Mouse (Mus musculus) right cerebral cortex, postnatal 4 days (tissue): Measurements from ENCODE around the gene Olfr434.
"Not testable (repeated sequence)": the region's sequence is repeated elsewhere in the genome, so short reads cannot be mapped to it uniquely, and the experiment has no call there.

Experiments
- DNase-seq: peaks from one replicate; pipeline ENCODE4 v3.0.0-alpha.2; 2022

Gene Olfr434

DNA sequence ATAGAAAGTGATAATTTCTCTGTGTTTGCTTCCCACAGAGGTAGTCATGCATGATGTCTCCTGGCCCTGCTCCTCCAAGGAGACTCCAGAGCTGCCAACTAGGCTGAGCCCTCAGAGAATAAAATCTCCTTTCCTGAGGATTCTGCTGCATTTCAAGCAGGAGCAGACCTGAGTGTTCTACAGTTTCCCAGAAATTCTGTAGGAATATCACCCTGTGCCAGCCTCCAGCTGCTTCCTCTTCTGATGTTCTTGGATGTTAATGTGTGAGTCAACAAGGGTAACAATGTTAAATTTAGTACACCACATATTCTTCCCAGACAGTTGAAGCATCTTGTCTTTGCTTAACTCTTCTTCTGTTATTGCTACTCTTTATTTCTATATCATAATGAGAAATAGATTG, at the start of gene Olfr434:
Gene Olfr434 (plus strand): TSS at position 149 of the 400 bp plus-strand sequence.
- not testable (repeated sequence) for DNase-seq

DNA sequence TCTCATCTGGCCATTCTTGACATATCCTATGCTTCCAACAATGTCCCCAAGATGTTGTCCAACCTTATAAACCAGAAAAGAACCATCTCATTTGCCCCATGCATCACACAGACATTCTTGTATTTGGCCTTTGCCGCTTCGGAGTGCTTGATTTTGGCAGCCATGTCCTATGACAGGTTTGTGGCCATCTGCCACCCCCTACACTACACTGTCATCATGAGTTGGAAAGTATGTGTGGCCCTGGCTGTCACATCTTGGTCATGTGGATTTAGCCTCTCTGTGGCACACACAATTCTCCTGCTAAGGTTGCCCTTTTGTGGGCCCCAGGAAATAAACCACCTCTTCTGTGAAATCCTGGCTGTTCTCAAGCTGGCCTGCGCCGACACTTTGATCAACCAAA, 45.6 kb upstream of the Olfr434 start:
- DNase-seq: no peak

DNA sequence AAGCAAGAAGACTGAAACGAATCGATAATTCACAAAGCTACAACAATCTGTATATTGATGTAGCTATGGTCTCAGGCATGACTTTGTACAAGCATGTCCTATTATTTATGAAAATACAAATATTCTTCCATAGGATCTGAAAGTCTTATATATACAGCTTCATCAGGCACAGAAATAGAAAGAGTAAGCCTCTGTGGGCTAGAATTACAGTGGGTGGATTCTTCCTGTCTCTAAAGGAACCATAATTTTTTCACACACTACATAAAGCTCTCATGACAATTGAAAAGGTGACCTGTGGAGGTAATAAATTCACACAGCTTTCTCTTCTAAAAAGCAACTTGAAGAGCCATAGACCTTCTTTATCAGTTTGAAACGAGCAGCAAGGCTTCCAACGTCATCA, 41.0 kb upstream of the Olfr434 start, which contains the start of gene Olfr13:
Gene Olfr13 (plus strand): TSS at position 301 of the 400 bp plus-strand sequence.
- DNase-seq: no peak

DNA sequence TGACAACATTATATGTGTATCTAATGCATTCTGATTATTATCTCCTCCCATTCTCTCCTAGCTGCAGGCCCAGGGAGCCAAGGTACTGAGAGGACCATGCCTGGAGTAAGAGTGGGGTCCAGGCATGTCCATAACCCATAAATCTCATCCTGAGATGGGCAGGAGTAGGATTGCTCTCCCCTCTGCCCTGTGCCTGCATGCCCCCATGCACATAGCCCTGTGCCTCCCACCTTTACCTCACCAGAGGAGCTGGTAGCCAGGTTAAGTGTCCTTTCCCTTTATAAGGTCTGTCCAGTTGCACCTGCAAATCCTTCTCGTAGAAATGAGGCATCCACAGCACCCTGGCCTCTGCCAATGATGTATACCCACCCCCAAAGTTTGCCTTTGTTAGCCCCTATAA, 34.7 kb upstream of the Olfr434 start:
- DNase-seq: no peak

DNA sequence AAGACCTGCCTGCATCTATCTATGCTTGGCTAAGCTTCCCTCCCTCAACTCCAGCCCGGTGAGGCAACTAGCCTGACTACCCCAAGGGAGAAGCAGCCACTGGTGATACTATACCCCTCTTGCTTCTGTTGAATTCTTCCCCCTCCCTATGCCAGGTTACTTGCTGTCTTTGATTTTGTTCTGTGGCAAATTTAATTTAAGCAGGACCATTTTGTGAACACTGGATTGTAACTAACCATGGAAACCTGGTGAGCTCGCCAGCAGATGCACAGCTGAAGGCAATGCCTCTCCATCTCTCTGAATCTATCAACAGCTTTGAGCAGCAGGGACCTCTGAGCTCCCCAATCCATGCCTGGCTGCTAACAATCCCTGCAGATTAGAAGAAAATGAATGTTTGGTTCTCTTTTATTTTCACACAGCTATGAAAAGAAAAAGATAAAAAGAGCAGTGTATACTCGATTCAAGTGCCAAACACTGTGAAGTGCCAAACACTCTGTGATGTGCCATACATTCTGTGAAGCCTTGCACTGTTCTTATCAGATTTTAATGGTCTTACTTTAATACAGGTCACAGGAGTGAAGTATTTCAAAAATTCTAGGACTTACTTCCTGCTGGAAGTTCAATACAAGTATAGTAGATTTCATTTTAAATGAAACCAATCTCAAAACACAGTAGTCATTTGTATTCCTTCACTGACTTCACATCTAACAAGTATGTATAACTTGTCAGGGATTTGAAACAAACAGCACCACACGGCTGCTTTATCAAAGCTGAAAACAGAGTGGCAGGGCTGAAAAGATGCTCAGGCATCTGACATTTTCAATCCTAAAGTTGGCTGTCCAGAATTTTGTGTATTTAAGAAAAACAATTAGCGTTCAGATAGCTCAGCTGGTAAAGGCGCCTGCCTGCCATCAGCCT, 34.0 kb upstream of the Olfr434 start:
- DNase-seq: no peak

DNA sequence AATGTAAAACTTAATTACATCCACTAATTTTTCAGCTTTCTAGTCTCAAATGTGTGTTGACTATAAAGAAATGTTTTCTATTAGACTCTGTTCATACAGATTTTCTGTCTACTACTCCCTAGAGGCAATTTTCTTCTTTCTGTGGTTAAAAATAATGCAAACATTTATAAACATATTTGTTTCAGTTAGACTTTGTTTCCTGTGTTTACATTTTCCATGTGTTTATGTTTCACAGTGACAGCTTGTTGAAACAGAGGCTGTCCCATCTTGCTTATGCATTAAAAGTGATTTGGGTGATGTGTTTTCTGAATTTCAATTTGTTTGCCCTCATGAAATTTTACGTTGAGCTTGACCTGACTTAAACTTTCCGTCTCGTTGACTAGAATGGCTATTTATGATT, 21.8 kb upstream of the Olfr434 start:
- DNase-seq: no peak

DNA sequence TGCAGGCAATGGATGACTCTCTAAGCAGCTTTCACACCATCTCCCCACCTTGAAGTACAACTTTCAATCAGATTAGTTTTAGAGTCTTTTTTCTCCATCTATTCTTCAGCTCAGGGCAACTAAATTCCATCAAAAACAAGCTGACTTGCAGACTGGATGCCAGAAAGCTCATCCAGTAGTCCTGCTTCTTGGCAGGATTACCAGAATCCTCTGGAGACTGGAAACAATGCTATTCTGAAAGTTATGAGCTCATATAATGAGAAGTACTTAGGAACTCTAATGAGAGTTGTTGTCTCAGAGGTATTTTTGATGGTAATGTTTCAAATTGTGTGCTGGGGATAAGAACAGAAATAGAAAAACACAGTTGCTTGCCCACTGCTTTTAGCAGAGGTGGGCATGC, 16.0 kb upstream of the Olfr434 start, which contains the start of gene Olfr435:
Gene Olfr435 (plus strand): TSS at position 366 of the 400 bp plus-strand sequence.
- no peak for DNase-seq

DNA sequence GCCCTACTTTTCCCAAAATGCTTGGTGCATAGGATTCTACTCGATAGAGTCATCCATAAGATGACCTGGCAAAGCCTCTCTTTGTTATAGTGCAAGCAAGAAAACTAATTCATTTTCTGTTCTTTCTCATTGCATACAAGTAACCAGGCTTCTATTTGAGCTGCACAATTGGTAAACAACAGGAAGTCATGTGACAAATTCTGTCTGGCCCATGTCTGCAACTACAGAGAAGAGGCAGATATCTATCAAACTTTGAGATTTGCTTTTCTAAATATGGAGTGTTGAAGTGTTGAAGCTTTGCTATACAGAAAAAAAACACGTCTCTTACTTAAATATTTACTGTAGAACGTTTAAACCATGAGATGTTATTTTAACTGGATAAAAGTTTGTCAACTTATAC, 14.7 kb upstream of the Olfr434 start:
- no peak for DNase-seq

DNA sequence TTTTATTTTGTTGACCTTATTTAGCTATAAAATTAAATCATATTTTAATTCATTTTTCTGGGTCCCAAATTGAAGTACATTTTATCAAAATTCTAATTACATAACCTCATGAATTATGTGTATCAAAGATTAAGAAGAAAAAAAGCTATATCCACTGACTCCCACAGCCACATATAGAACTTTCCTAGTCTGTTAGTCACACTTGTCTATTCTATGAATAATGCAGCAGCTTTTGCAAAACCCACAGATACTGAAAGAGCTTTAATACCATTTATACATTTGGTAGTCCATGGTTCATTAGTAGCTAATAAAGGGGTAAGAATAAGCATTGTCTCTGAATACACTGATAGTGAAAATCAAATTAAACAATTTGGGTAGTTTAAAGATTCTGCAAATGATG, 10.0 kb upstream of the Olfr434 start:
- no peak for DNase-seq

DNA sequence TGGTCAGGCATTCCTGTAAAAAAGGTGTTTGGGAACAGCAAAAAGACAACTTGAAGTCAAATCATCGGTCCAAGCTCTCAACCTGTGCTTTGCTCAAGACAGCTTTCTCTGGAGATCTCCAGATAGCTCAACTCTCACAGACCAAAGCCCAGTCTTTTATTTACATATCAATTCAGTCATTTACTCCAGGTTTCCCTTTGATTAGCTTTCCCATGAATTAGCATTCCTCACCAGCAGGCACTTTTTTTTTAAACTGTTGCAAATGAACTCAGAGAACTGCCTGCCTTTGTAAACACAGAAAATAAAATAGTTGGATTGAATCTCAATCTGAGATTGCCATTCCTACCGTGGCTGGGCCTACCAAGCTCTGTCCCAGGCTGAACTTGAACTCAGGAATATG, 7.5 kb upstream of the Olfr434 start:
- no peak for DNase-seq

DNA sequence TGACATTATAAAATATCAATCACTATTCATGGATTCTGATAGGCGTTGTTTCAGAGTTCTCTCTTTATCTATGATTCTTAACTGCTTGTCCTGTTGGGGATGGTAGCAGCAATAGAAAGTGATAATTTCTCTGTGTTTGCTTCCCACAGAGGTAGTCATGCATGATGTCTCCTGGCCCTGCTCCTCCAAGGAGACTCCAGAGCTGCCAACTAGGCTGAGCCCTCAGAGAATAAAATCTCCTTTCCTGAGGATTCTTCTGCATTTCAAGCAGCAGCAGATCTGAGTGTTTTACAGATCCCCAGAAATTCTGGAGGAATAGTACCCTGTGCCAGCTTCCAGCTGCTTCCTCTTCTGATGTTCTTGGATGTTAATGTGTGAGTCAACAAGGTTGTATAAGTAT, 18.4 kb downstream of the Olfr434 start, which contains the start of gene Olfr47:
Gene Olfr47 (plus strand): TSS at position 275 of the 400 bp plus-strand sequence.
- DNase-seq: not testable (repeated sequence)

DNA sequence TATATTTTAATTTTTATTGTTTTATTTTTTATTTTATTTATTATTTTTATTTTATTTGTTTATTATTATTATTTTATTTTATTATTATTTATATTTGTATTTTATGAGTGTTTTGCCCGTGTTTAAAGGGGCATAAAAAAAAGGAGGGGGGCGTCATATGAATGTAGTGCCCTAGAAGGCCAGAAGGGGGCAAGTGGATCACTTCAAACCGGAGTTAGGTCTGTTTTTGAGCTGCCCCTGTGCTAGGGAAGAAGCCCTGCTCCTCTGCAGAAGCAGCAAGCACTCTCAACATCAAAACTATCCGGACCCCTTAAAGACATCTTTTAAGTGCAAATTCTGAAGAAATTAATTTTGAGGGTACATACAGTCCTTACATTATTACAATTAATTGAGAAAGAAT, 29.2 kb downstream of the Olfr434 start:
- DNase-seq: no peak

DNA sequence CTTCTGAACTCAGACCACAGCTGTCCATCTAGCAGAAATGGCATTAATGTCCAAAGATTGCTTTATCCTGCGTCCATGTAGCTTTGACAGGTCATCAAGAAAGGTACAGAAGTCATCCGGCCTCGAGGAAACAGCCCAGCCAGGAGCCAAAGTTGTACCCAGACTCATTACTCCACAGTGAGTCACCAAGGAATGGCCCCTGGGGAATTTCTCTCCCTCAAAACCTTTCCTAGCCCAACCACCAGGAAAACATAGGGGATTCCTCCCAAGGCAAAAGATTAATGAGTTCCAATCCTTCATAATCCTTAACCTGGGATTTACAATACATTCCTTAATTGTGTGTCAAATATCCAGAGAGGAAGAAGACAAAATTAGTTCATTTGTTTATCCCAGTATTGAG, 34.6 kb downstream of the Olfr434 start:
- DNase-seq: no peak

DNA sequence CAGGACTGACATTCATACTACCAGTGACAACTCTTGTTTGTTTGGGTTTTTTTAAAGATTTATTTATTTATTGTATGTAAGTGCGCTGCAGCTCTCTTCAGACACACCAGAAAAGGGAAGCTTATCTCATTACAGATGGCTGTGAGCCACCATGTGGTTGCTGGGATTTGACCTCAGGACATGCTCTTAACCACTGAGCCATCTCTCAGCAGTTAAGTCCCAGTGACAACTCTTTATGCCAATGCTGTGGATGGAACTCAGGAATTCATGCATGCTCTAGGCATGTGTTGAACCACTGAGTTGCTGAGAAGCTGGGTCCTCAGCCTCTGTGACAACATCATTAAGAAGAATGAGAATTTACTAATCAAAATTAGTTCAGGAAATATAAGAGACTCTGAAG, 40.2 kb downstream of the Olfr434 start:
- no peak for DNase-seq

DNA sequence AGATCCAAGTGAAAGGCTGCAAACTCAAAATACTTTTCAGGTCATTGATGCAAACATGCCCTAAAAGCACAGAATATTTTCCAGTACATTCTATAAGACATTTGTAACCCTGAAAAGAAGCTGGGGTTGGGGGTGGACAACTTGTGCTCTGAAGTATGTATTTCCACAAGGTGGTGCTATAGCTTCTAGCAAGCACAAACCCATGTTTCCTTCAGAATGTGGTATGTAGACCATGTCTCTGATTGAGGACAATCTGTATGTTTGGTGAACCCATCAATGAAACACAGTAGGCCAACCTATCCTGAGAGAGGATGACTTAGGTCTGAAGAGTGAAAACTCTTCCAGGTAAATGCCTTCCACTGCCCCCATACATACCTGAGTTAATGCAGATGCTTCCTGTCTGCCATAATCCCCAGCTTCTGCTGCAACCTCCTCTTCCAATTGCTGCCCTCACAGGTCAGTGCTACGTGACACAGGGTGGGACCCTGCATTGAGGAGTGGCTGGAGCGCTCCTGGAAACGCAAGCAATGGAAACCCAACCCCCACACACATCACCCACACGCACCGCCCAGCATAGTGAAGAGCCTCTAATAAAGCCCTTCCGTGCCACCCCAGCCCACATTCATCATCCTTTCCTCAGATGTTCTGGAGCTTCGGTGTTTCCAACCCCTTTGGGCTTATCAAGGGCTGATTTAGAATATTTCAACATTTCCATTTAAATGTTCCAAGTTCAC, 41.5 kb downstream of the Olfr434 start:
- no peak for DNase-seq

DNA sequence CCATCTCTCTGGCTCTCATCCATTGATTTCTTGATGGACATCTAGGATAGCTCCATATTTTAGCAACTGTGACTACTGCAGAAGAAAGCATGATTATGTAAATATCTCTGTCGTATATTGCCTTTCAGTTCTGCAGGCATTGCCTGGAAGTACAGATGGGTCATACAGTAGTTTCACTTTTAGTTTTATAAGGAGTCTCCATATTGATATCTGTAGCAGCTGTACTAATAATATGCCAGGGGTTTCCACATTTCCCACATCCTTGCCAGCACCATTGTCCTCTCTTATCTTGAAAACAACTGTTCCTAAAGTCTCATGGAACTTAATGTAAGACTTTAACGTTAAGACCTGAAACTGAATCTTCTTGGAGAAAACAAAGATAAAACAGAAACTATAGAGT, 47.9 kb downstream of the Olfr434 start:
- no peak for DNase-seq

DNA sequence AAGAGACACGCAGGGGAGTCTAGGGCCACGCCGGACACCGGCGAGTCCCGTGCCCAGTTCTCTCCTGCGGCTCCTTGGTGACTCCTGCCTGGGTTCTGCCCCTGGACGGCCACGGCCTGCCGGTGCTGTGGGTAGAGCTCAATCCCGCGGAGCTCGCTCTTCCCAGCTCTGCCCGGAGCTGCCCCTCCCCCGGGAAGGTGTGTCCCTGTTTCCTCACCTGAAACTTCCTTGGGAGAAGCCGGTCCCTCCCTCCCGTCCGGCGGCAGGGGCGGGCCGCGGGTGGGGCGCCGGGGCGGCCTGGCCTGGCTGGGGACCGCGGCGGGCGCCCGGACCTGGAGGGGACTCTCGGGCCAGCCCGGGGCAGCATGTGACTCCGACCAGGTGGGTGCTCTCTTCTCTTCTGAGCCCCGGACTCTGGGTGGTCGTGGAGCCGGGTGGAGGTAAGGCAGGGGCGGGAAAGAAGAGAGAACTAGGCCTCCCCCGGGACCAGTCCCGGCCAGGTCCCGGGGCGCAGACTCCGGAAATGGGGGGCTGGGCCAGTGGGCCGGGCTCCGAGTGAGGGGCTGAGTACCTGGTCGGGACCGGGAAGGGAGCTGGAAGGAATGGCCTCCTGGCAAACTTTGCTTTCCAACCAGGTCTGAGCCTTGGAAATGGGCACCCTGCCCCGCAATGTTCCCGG, 52.7 kb downstream of the Olfr434 start, which contains the start of gene Arhgef5:
Gene Arhgef5 (plus strand): TSS at position 220 of the 679 bp plus-strand sequence.
- DNase-seq: peak; percentile 10

DNA sequence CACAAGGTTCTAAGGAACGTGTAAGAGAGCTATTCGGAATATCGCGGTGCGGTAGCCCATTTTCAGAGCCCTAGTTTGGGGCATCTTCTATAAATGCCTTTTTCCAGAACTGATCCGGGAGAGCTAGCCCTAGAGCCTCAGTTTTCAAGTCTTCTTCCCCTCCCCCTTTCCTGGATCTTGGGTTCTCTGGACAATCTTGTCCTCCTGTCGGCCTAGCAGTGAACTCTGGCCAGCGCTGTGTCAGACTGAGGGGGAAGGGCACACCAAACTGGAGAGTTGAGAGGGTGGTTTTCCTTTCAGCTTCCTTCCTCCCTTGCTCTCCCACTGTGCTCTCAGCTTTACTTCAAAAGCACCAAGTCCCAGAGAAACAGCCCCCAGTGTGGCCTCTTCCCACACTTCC, 53.5 kb downstream of the Olfr434 start:
- DNase-seq: no peak
